8 mouse cellular contexts compared by ENCODE assay signal in the genomic region with DNA sequence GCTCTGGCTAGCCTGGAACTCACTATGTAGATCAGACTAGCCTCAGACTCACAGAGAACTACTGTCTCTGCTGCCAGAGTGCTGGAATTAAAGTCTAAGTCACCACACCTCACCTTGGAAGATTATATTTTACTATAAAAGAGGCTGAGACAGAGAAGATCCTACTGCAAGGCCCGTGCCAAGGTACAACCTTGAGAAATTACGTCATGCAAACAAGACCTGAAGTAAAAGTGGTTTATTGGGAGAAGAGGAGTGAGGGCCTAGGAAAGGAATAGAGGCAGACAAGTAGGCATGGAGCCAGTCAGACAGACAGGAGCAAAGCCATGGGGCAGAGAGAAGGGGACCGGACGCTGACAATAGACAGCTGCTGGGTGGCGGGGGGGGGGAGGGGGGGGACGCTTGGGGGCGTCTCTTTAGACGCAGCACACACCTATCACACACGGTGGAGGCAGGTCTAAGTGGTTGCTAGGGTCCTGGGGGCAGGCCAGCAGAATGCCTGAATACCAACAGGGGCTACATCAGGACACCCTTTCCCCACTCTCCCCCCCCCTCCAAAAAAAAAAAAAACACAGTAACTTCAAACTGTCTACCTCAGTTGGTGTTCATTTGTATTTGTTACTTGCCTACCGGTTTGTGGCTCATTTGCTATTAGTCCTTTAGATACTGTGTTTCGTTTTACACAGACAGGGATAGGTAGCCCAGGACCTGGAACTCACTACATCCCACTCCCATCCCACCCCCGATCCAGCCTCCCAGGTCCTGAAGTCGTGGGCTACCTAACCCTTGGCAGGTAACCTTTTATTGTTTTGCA. TPM values are rescaled to one million over a fixed set of nuclear protein-coding genes. Genes with fewer than 3 reads are reported as not detected.
DNase-seq lines count a peak whose midpoint lies in the region; ATAC-seq lines count a peak whose summit lies in the region.

No protein-coding gene starts in this region.

- H3K27ac ChIP-seq in embryonic facial prominence, embryonic 12.5 days = peak overlapping the region; percentile 94
- peak overlapping the region; percentile 97 for H3K27ac ChIP-seq in intestine, embryonic 16.5 days (ENCODE audit: low read length)
- H3K27ac ChIP-seq in macrophage = peak overlapping the region; percentile 58

- H3K4me2 ChIP-seq in embryonic facial prominence, embryonic 12.5 days (replicated peaks) = peak overlapping the region; percentile 74
- H3K4me2 ChIP-seq in intestine, embryonic 16.5 days (ENCODE audit: low read depth, low read length) = peak overlapping the region; percentile 73

- H3K27me3 ChIP-seq in embryonic facial prominence, embryonic 12.5 days = no peaks in the 10 kb centered on the region
- no peaks in the 10 kb centered on the region for H3K27me3 ChIP-seq in intestine, embryonic 16.5 days (replicated peaks; ENCODE audit: control insufficient read depth, insufficient read depth, low read length)

- peak overlapping the region; percentile 98 for H3K4me3 ChIP-seq in embryonic facial prominence, embryonic 12.5 days
- peak overlapping the region; percentile 96 for H3K4me3 ChIP-seq in intestine, embryonic 16.5 days (ENCODE audit: low read length)
- H3K4me3 ChIP-seq in macrophage (ENCODE audit: inconsistent target) = peak overlapping the region; percentile 66

- peaks cover 20% of the 10 kb centered on the region for H3K36me3 ChIP-seq in embryonic facial prominence, embryonic 12.5 days
- H3K36me3 ChIP-seq in intestine, embryonic 16.5 days (ENCODE audit: control insufficient read depth, insufficient read depth, low read length) = peaks cover 5% of the 10 kb centered on the region
- peaks cover 11% of the 10 kb centered on the region; the same call in 1 of the 2 replicates for H3K36me3 ChIP-seq in macrophage (ENCODE audit: inconsistent target)

- H3K4me1 ChIP-seq in embryonic facial prominence, embryonic 12.5 days = peaks cover 16% of the 10 kb centered on the region; the same call in 1 of the 2 replicates
- H3K4me1 ChIP-seq in intestine, embryonic 16.5 days (ENCODE audit: control insufficient read depth, insufficient read depth, low read length) = peaks cover 11% of the 10 kb centered on the region; the same call in 1 of the 2 replicates

- H3K9ac ChIP-seq in embryonic facial prominence, embryonic 12.5 days = peak overlapping the region; percentile 94
- peak overlapping the region; percentile 91 for H3K9ac ChIP-seq in intestine, embryonic 16.5 days (ENCODE audit: low read depth, low read length)

- peaks cover 37% of the 10 kb centered on the region for H3K79me2 ChIP-seq in macrophage (ENCODE audit: inconsistent target)

- ATAC-seq in embryonic facial prominence, embryonic 12.5 days (ENCODE audit: insufficient number of reproducible peaks, insufficient read depth, low FRiP score, low TSS enrichment) = no peak
- ATAC-seq in intestine, embryonic 16.5 days = peak; percentile 47

- peak; percentile 23 for DNase-seq in retina, postnatal 1 day
- DNase-seq in retina, embryonic 14.5 days (ENCODE audit: low spot score) = no peak
- no peak for DNase-seq in left cerebral cortex, adult 18-20 months (ENCODE audit: low spot score in 2 of 2)
- DNase-seq in thymus, postnatal 4 days = no peak
- DNase-seq in urinary bladder, postnatal 36 days (ENCODE audit: low spot score in 2 of 2) = no peak

- 14% methylated on average over 10 of the region's 13 CpGs for WGBS in embryonic facial prominence, embryonic 12.5 days
- WGBS in intestine, embryonic 16.5 days = 7% methylated on average over 12 of the region's 13 CpGs
- WGBS in macrophage (ENCODE audit: missing documents) = 23% methylated on average over 11 of the region's 13 CpGs

- no peaks in the 10 kb centered on the region for H3K9me3 ChIP-seq in embryonic facial prominence, embryonic 12.5 days
- no peaks in the 10 kb centered on the region for H3K9me3 ChIP-seq in intestine, embryonic 16.5 days (ENCODE audit: control insufficient read depth, low read length)

RNA-seq across cellular contexts. Expression of gene Nfx1, which starts 0.7 kb away (rescaled TPM):
- 108 and 110 TPM in 2 replicates for polyA plus RNA-seq in embryonic facial prominence, embryonic 12.5 days (2016; fragmentation: Nextera tagmentation; extraction: Ambion mirVana)
- polyA plus RNA-seq in intestine, embryonic 16.5 days (2015; fragmentation: Nextera tagmentation; extraction: Ambion mirVana) = 69.1 and 70.5 TPM in 2 replicates
- total RNA-seq in macrophage (2018; cell fraction: chromatin; rRNA removed) = 100 to 1,000 TPM in 24 of 26 experiments, 10 to 100 TPM in 2; 80.6 to 316 (median 219) TPM
- 10 to 100 TPM; 11.6 to 34.9 (median 24.6) TPM for total RNA-seq in macrophage (2018; cell fraction: cytosol; rRNA removed)
- total RNA-seq in macrophage (2018; cell fraction: nucleus; rRNA removed) = 100 to 1,000 TPM in 16 of 26 experiments, 10 to 100 TPM in 10; 59.9 to 193 (median 116) TPM
- polyA plus RNA-seq in macrophage (2018) = 29.4 to 34.2 TPM (median 32.2 TPM) in 3 replicates
- 10 to 100 TPM; 73.4 to 73.6 TPM for total RNA-seq in left cerebral cortex, adult 18-20 months (2021)

RNA-seq across cellular contexts. Expression of gene Chmp5, which starts 21.8 kb away (rescaled TPM):
- 105 and 110 TPM in 2 replicates for polyA plus RNA-seq in embryonic facial prominence, embryonic 12.5 days (2016; fragmentation: Nextera tagmentation; extraction: Ambion mirVana)
- 103 and 104 TPM in 2 replicates for polyA plus RNA-seq in intestine, embryonic 16.5 days (2015; fragmentation: Nextera tagmentation; extraction: Ambion mirVana)
- total RNA-seq in macrophage (2018; cell fraction: chromatin; rRNA removed) = 10 to 100 TPM in 22 of 26 experiments, 1 to 10 TPM in 4; 5.4 to 26.4 (median 16.8) TPM
- 100 to 1,000 TPM in 19 of 26 experiments, 10 to 100 TPM in 7; 88.4 to 123 (median 104) TPM for total RNA-seq in macrophage (2018; cell fraction: cytosol; rRNA removed)
- total RNA-seq in macrophage (2018; cell fraction: nucleus; rRNA removed) = 10 to 100 TPM; 17.8 to 66.7 (median 41.0) TPM
- polyA plus RNA-seq in macrophage (2018) = 121 to 130 TPM (median 127 TPM) in 3 replicates
- total RNA-seq in left cerebral cortex, adult 18-20 months (2021) = 10 to 100 TPM; 80.1 to 82.2 TPM

RNA-seq across cellular contexts. Expression of gene Bag1, which starts 21.9 kb away (rescaled TPM):
- 252 and 253 TPM in 2 replicates for polyA plus RNA-seq in embryonic facial prominence, embryonic 12.5 days (2016; fragmentation: Nextera tagmentation; extraction: Ambion mirVana)
- 142 and 152 TPM in 2 replicates for polyA plus RNA-seq in intestine, embryonic 16.5 days (2015; fragmentation: Nextera tagmentation; extraction: Ambion mirVana)
- 10 to 100 TPM in 25 of 26 experiments, 1 to 10 TPM in 1; 8.9 to 77.4 (median 28.2) TPM for total RNA-seq in macrophage (2018; cell fraction: chromatin; rRNA removed)
- total RNA-seq in macrophage (2018; cell fraction: cytosol; rRNA removed) = 100 to 1,000 TPM; 140 to 227 (median 185) TPM
- 100 to 1,000 TPM in 1 of 26 experiments, 10 to 100 TPM in 25; 22.8 to 106 (median 52.4) TPM for total RNA-seq in macrophage (2018; cell fraction: nucleus; rRNA removed)
- 163 to 229 TPM (median 217 TPM) in 3 replicates for polyA plus RNA-seq in macrophage (2018)
- 100 to 1,000 TPM; 174 to 185 TPM for total RNA-seq in left cerebral cortex, adult 18-20 months (2021)

RNA-seq across cellular contexts. Expression of gene Spink4, which starts 50.1 kb away (rescaled TPM):
- not detected in 2 replicates for polyA plus RNA-seq in embryonic facial prominence, embryonic 12.5 days (2016; fragmentation: Nextera tagmentation; extraction: Ambion mirVana)
- 539 and 560 TPM in 2 replicates for polyA plus RNA-seq in intestine, embryonic 16.5 days (2015; fragmentation: Nextera tagmentation; extraction: Ambion mirVana)
- total RNA-seq in macrophage (2018; cell fraction: chromatin; rRNA removed) = not detected
- not detected for total RNA-seq in macrophage (2018; cell fraction: cytosol; rRNA removed)
- total RNA-seq in macrophage (2018; cell fraction: nucleus; rRNA removed) = not detected
- polyA plus RNA-seq in macrophage (2018) = not detected in 3 replicates
- total RNA-seq in left cerebral cortex, adult 18-20 months (2021) = not detected
